ENCODE assay signal across 7 mouse cellular contexts in the genomic region with DNA sequence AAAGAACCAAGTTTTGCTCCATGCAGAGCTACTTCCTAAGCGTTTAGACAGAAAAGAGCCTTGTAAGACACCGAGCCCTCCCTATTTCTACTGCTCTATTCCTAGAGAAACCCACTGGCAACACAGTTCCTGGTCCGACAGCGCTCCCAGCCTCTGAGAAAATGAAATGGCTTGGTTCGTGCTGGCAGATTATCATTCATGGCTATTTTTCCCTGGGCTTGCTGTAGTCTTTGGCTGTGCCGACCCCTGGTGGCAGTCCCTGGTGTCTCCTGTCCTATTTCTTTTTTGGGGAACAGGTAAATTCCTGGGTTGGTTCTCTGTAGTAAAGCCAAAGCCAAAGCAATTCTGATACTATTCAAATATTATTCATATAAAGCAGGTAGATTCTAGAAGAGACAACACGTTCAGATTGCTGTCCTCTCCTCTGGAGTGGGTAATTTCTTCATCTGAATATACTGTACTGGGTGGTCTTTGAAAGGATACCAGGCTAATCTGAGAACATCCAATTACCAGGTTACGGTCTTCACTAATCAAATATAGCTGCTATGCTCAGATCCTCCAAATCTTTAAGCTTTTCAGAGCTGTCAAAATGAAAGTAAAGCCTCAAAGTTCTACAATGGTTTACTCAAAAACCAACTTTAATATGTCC.
DNase-seq lines count a peak whose midpoint lies in the region; ATAC-seq lines count a peak whose summit lies in the region.

No protein-coding gene starts in this region.

- ATAC-seq in inflammation-experienced regulatory T-cells, adult 6 months, result peak; percentile 83
- peak; percentile 95 for ATAC-seq in megakaryocyte progenitor cell, adult 5-6 weeks (replicated peaks; ENCODE audit: poor library complexity)

- DNase-seq in adrenal gland, adult 2 months, result peak; percentile 81
- peak; percentile 87 for DNase-seq in embryo, embryonic 10 days (ENCODE audit: low spot score)
- DNase-seq in gastrocnemius, postnatal 25 days, result peak; percentile 77
- peak; percentile 25 to 28 for DNase-seq in left cerebral cortex, adult 8-10 months (ENCODE audit: low spot score in 2 of 2)
- DNase-seq in right cerebral cortex, postnatal 4 days, result peak; percentile 67

Comparison
In these comparisons a context has a peak if more than half of its experiments do, and no peak if none do; other contexts are left out.
1. Peak in every context shown above with its lines: DNase-seq and ATAC-seq.
2. DNase-seq: peak in every context shown above with its lines; median percentile 87 in embryo, embryonic 10 days; 81 in adrenal gland, adult 2 months; 77 in gastrocnemius, postnatal 25 days; 67 in right cerebral cortex, postnatal 4 days; 26 in left cerebral cortex, adult 8-10 months.